Comparison of ENCODE assay signal across 19 mouse cellular contexts in the genomic region with DNA sequence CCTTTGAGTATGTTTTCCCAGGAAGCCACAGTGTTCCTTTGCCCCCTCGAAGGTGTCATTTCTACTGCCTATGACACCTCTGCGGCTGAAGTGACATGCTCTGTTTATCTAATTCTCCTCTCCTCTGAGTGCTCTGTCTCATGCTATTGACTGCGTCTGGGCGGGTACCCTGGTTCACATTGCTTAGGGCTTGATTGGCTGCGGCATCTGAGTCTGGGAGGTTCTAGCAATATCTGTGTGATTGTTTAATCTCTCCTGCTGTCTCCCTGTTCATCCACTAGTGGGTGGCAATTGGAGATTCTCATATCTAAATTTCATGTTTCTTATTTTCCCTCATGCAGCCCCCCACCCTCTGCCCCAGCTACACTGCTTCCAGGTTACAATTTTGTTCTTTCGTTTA. TPM values are rescaled to one million over a fixed set of nuclear protein-coding genes. Genes with fewer than 3 reads are reported as not detected.
A peak's percentile ranks its signal among the peaks of the same experiment; 100 is the strongest.
DNase-seq lines count a peak whose midpoint lies in the region; ATAC-seq and TF ChIP-seq lines count a peak whose summit lies in the region.
"Had no signal": no experiment of that assay in that cellular context is flagged by ENCODE, and none has a peak within 500 bp of the region (broad histone marks: within the 10 kb centered on the region; RNA-seq: fewer than 3 reads in every experiment).

No protein-coding gene starts in this region.

- H3K4me1 ChIP-seq in midbrain, embryonic 11.5 days (ENCODE audit: control insufficient read depth, insufficient read depth, low read length): no peaks in the 10 kb centered on the region
- H3K4me1 ChIP-seq in midbrain, embryonic 14.5 days (ENCODE audit: control insufficient read depth, insufficient read depth, low read length): 0 out of 2 replicates have a peak, but pooled peaks cover 7% of the 10 kb centered on the region
- H3K4me1 ChIP-seq in embryonic fibroblast, embryonic 13.5 days (ENCODE audit: control insufficient read depth, insufficient read depth, low read length): peaks cover 23% of the 10 kb centered on the region; the same call in 1 of the 2 replicates

- intact Hi-C loops in gastrocnemius, adult 2 months (cut with DNase I): no loop called here
- intact Hi-C loops in gastrocnemius, postnatal 36 days (cut with DNase I): no loop called here

- WGBS in midbrain, embryonic 11.5 days: 65% methylated on average over 6 of the region's 6 CpGs
- 71% methylated on average over 6 of the region's 6 CpGs for whole genome bisulfite sequencing in midbrain, embryonic 14.5 days

- H3K9me3 ChIP-seq in midbrain, embryonic 11.5 days (ENCODE audit: control insufficient read depth, low read length): no peaks in the 10 kb centered on the region
- no peaks in the 10 kb centered on the region for H3K9me3 ChIP-seq in midbrain, embryonic 14.5 days (ENCODE audit: control insufficient read depth, low read length)
- H3K9me3 ChIP-seq: embryonic facial prominence, embryonic 12.5 days; forebrain, embryonic 15.5 days; hindbrain, embryonic 15.5 days; kidney, embryonic 15.5 days; liver, embryonic 13.5 days; midbrain, embryonic 10.5 days had no signal

- TF ChIP-seq POLR2A in embryonic fibroblast, embryonic 13.5 days (IDR thresholded peaks at IDR 0.05; ENCODE audit: low read depth, low read length): 0 out of 2 replicates have a peak, but pooled peaks have one; percentile 28

- ATAC-seq in midbrain, embryonic 11.5 days (ENCODE audit: low FRiP score): no peak
- ATAC-seq in midbrain, embryonic 14.5 days (ENCODE audit: low FRiP score, low TSS enrichment): no peak
- no peak for ATAC-seq in cerebellum, adult (ENCODE audit: insufficient number of reproducible peaks, low FRiP score, low TSS enrichment)
- ATAC-seq: activated CD4-positive, CD25-positive, alpha-beta regulatory T cell, adult 4 months; forebrain, embryonic 15.5 days had no signal

- H3K4me2 ChIP-seq in midbrain, embryonic 11.5 days: no peak overlapping the region
- no peak overlapping the region for H3K4me2 ChIP-seq in midbrain, embryonic 14.5 days (ENCODE audit: low read length)
- H3K4me2 ChIP-seq: embryonic facial prominence, embryonic 12.5 days; forebrain, embryonic 15.5 days; hindbrain, embryonic 15.5 days; kidney, embryonic 15.5 days; liver, embryonic 13.5 days had no signal

- no peak overlapping the region for H3K9ac ChIP-seq in midbrain, embryonic 11.5 days (ENCODE audit: low read length)
- no peak overlapping the region for H3K9ac ChIP-seq in midbrain, embryonic 14.5 days (replicated peaks; ENCODE audit: low read length)
- H3K9ac ChIP-seq: embryonic facial prominence, embryonic 12.5 days; forebrain, embryonic 15.5 days; hindbrain, embryonic 15.5 days; kidney, embryonic 15.5 days; liver, embryonic 13.5 days had no signal

- no peaks in the 10 kb centered on the region for H3K27me3 ChIP-seq in midbrain, embryonic 11.5 days (ENCODE audit: control insufficient read depth, insufficient read depth, low read length)
- no peaks in the 10 kb centered on the region for H3K27me3 ChIP-seq in midbrain, embryonic 14.5 days (ENCODE audit: control insufficient read depth, insufficient read depth, low read length)
- H3K27me3 ChIP-seq: embryonic facial prominence, embryonic 12.5 days; forebrain, embryonic 15.5 days; hindbrain, embryonic 15.5 days; kidney, embryonic 15.5 days; liver, embryonic 13.5 days had no signal

- no peak overlapping the region for H3K4me3 ChIP-seq in gastrocnemius, adult 2 months
- no peak overlapping the region for H3K4me3 ChIP-seq in midbrain, embryonic 11.5 days (ENCODE audit: low read depth, low read length)
- H3K4me3 ChIP-seq in midbrain, embryonic 14.5 days (replicated peaks; ENCODE audit: low read depth, low read length): no peak overlapping the region
- H3K4me3 ChIP-seq in embryonic fibroblast, embryonic 13.5 days (ENCODE audit: insufficient read depth, low read length): no peak overlapping the region
- H3K4me3 ChIP-seq: embryonic facial prominence, embryonic 12.5 days; forebrain, embryonic 15.5 days; hindbrain, embryonic 15.5 days; kidney, embryonic 15.5 days; liver, embryonic 13.5 days; midbrain, embryonic 10.5 days had no signal

- H3K36me3 ChIP-seq in midbrain, embryonic 11.5 days (ENCODE audit: control insufficient read depth, insufficient read depth, low read length): no peaks in the 10 kb centered on the region
- no peaks in the 10 kb centered on the region for H3K36me3 ChIP-seq in midbrain, embryonic 14.5 days (ENCODE audit: control insufficient read depth, insufficient read depth, low read length)
- H3K36me3 ChIP-seq: forebrain, embryonic 15.5 days; hindbrain, embryonic 15.5 days; liver, embryonic 13.5 days; midbrain, embryonic 10.5 days had no signal

- no peak for DNase-seq in gastrocnemius, adult 2 months
- DNase-seq in gastrocnemius, postnatal 36 days: no peak
- peak; percentile 79 for DNase-seq in midbrain, embryonic 11.5 days (ENCODE audit: low spot score, missing footprints)
- no peak for DNase-seq in midbrain, embryonic 14.5 days
- no peak for DNase-seq in left cerebral cortex, adult 11 months (ENCODE audit: low spot score)
- DNase-seq in liver: no peak
- DNase-seq: B cell, adult 2 months; gastrocnemius, postnatal 25 days; liver, embryonic 13.5 days; lung, postnatal 14 days; thymus, postnatal 25 days had no signal

- no peak for TF ChIP-seq CTCF in gastrocnemius, adult 2 months (IDR thresholded peaks at IDR 0.05)
- TF ChIP-seq CTCF in embryonic fibroblast, embryonic 13.5 days (IDR thresholded peaks at IDR 0.05; ENCODE audit: borderline replicate concordance, insufficient read depth, low read length): no peak

- peak overlapping the region; percentile 78 for H3K27ac ChIP-seq in gastrocnemius, adult 2 months
- H3K27ac ChIP-seq in midbrain, embryonic 11.5 days (ENCODE audit: low read depth, low read length): no peak overlapping the region
- H3K27ac ChIP-seq in midbrain, embryonic 14.5 days (replicated peaks; ENCODE audit: low read depth, low read length): no peak overlapping the region
- H3K27ac ChIP-seq in embryonic fibroblast, embryonic 13.5 days (ENCODE audit: insufficient read depth, low read length): peak overlapping the region; percentile 99
- H3K27ac ChIP-seq: liver, embryonic 13.5 days; midbrain, embryonic 10.5 days had no signal

RNA-seq across cellular contexts. Expression of a gene that starts 49.6 kb away (rescaled TPM):
- total RNA-seq in gastrocnemius, adult 2 months (2021): 10 to 100 TPM; 73.9 to 88.3 TPM
- 10 to 100 TPM; 47.5 to 51.9 TPM for total RNA-seq in gastrocnemius, postnatal 36 days (2021)
- polyA plus RNA-seq in midbrain, embryonic 11.5 days (2014; fragmentation: Nextera tagmentation; extraction: Ambion mirVana): 22.0 and 23.2 TPM in 2 replicates
- polyA plus RNA-seq in midbrain, embryonic 14.5 days (2014; fragmentation: Nextera tagmentation; extraction: Ambion mirVana): 19.2 and 19.3 TPM in 2 replicates
- 330 and 348 TPM in 2 replicates for polyA plus RNA-seq in embryonic fibroblast, embryonic 13.5 days (2011; ENCODE audit: insufficient read length, low read depth, missing spikeins)

Comparison
In these comparisons a context has a peak if more than half of its experiments do, and no peak if none do; other contexts are left out.
1. H3K27ac ChIP-seq: peak in gastrocnemius, adult 2 months (single experiment) and embryonic fibroblast, embryonic 13.5 days (single experiment); none in midbrain, embryonic 11.5 days (single experiment) and midbrain, embryonic 14.5 days (single experiment).
2. RNA of a gene that starts 49.6 kb away (polyA plus RNA-seq): 330 to 348 TPM in embryonic fibroblast, embryonic 13.5 days; 22.0 to 23.2 TPM in midbrain, embryonic 11.5 days and 19.2 to 19.3 TPM in midbrain, embryonic 14.5 days; every median in the first group is over 10 times any median in the second.